Mouse (Mus musculus) erythroblast, embryonic 14.5 days (primary cell): Measurements from ENCODE around the gene Frmpd3.

Experiments used
- GATA1 ChIP-seq: IDR thresholded peaks from 2 replicates; pipeline ENCODE4 v1.6.1; 2012; ENCODE audit warnings: low read length, inconsistent platforms, mixed read lengths
- TAL1 ChIP-seq: IDR thresholded peaks from 3 replicates; pipeline ENCODE4 v1.6.1; 2012; ENCODE audit warnings: low read length, inconsistent platforms, mixed read lengths

DNA sequence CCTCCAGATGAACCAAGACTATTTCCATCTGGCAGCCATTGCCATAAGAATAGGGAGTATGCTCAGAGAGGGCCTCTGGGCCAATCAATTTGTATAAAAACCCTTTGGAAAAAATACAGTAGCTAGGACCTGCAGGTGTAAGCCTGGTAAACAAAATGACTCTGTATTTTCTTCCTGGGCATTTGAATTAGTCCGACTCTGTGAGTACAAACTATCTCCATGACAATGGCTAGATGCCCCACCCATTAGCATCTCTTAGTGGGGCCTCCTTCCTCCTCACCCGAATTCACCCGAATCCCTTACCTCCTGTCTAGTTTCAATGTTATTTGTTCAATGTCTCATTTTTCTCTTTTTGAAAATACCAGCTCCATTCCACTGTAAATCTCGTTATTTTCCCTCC, 24.1 kb upstream of the Frmpd3 start:
- TF ChIP-seq GATA1 (no peak), TAL1 (no peak)
